Mouse (Mus musculus) stomach, embryonic 14.5 days (tissue): ENCODE results near the gene Dph1. TPM values are rescaled to one million over a fixed set of nuclear protein-coding genes. Genes with fewer than 3 reads are reported as not detected.

Source experiments
- ATAC-seq: fragments of 200-750 bp; cut with Nextera tagmentation; 2 replicates; pipeline ENCODE4 v1.8.0; 2017; ENCODE audit warnings: low read depth, moderate TSS enrichment; ENCODE audit not compliant: insufficient number of reproducible peaks, insufficient read depth, low FRiP score
- H3K27ac ChIP-seq: fragments of 300-500 bp; sonication (generic); 2 replicates; pipeline ENCODE4 v1.5.1; 2014; ENCODE audit warnings: mild to moderate bottlenecking, low read length, moderate library complexity, mixed read lengths
- H3K27me3 ChIP-seq: fragments of 300-500 bp; sonication (generic); 2 replicates; pipeline ENCODE4 v1.6.1; 2014; ENCODE audit warnings: low read length, control low read depth, mixed read lengths; ENCODE audit not compliant: control insufficient read depth, insufficient read depth
- H3K36me3 ChIP-seq: fragments of 300-500 bp; sonication (generic); 2 replicates; pipeline ENCODE4 v1.6.1; 2014; ENCODE audit warnings: mild to moderate bottlenecking, control low read depth, low read length, moderate library complexity, mixed read lengths; ENCODE audit not compliant: control insufficient read depth, insufficient read depth
- H3K4me1 ChIP-seq: fragments of 300-500 bp; sonication (generic); 2 replicates; pipeline ENCODE4 v1.6.1; 2014; ENCODE audit warnings: low read length, control low read depth, mixed read lengths; ENCODE audit not compliant: control insufficient read depth, insufficient read depth
- H3K4me2 ChIP-seq: fragments of 300-500 bp; sonication (generic); replicated peaks from 2 replicates; pipeline ENCODE4 v1.6.1; 2014; ENCODE audit warnings: low read depth, low read length, control low read depth
- H3K4me3 ChIP-seq: fragments of 300-500 bp; sonication (generic); 2 replicates; pipeline ENCODE4 v1.5.1; 2014; ENCODE audit warnings: low read depth, low read length, control low read depth
- H3K9ac ChIP-seq: fragments of 300-500 bp; sonication (generic); replicated peaks from 2 replicates; pipeline ENCODE4 v1.6.1; 2014; ENCODE audit warnings: low read depth, mild to moderate bottlenecking, control low read depth, low read length, moderate library complexity, mixed read lengths
- H3K9me3 ChIP-seq: fragments of 300-500 bp; sonication (generic); 2 replicates; pipeline ENCODE4 v1.6.1; 2016; ENCODE audit warnings: low read depth, low read length, control low read depth; ENCODE audit not compliant: control insufficient read depth
- WGBS: fragments of 180-500 bp; shearing (Covaris S2); extraction: QIAGEN DNeasy Blood & Tissue Kit; methylation state at CpG from one replicate; pipeline ENCODE4 v1.1.7; 2014; 5-methylcytosine and 5-hydroxymethylcytosine counted together
- polyA plus RNA-seq: library from polyadenylated mRNA; unstranded; fragments of >200 nt; fragmentation: Nextera tagmentation; extraction: Ambion mirVana; gene quantifications from 2 replicates; pipeline ENCODE4 v1.2.1, GENCODE M21; 2014

Gene Dph1
- polyA plus RNA-seq, 1 experiment from 2014 or later: 20.5 TPM

DNA sequence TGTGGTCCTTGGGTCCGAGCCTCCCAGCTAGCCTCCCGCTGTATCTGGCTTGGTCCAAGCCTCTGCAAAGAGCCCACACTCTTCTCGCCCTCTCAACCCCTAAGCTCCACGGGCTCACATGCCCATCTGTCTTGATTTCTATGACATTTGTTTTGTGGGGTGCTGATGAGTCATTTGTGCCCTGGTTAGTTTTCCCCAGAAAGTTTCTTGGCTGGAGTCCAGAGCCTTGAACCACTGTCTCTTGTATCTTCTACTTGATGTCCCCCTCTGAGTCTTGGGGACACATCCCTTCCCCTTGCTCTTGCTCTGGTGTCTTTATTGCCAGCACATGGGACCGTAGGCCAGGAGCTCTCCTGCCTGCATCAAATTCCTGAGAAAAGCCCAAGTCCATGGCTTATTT lies 8.9 kb upstream of the Dph1 start:
- Histone ChIP-seq H3K9me3 (no peaks in the 10 kb centered on the region), H3K9ac (no peak overlapping the region), H3K27me3 (peaks cover 17% of the 10 kb centered on the region), H3K36me3 (no peaks in the 10 kb centered on the region), H3K4me3 (no peak overlapping the region), H3K4me2 (no peak overlapping the region), H3K4me1 (peaks cover 11% of the 10 kb centered on the region), H3K27ac (no peak overlapping the region)
- ATAC-seq: no peak
- 58% methylated on average over 5 of the region's 5 CpGs for WGBS

- H3K36me3 ChIP-seq: no peaks in the 10 kb centered on the region
- no peak overlapping the region for H3K4me2 ChIP-seq
- WGBS: 81% methylated on average over 4 of the region's 4 CpGs
- ATAC-seq: no peak
- H3K9ac ChIP-seq: no peak overlapping the region
- no peak overlapping the region for H3K4me3 ChIP-seq
- no peaks in the 10 kb centered on the region for H3K9me3 ChIP-seq
- peaks cover 28% of the 10 kb centered on the region for H3K27me3 ChIP-seq
- peaks cover 21% of the 10 kb centered on the region for H3K4me1 ChIP-seq
- no peak overlapping the region for H3K27ac ChIP-seq
Measured at GRCm38 (mm10) chr11:75198792-75199191, 7.8 kb upstream of the Dph1 start.

DNA sequence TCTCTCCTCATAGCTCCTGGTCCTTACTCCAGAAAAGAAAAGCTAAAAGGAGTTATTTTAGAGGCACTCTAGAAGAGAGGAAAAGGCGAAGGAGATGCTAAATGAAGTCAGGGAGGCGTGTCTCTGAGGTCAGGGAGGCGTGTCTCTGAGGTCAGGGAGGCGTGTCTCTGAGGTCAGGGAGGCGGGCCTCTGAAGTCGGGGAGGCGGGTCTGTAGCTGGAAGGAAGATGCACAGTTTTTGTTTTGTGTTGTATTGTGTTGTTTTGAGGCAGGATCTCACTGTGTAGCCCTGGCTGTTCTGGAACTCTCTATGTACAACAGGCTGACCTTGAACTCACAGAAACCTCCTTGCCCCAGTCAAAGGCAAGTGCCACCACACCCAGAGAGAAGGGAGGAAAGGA lies 6.9 kb upstream of the Dph1 start:
- no peak overlapping the region for H3K27ac ChIP-seq
- H3K36me3 ChIP-seq: no peaks in the 10 kb centered on the region
- 38% methylated on average over 7 of the region's 7 CpGs for WGBS
- H3K4me2 ChIP-seq: no peak overlapping the region
- H3K4me1 ChIP-seq: peaks cover 26% of the 10 kb centered on the region
- no peaks in the 10 kb centered on the region for H3K9me3 ChIP-seq
- H3K9ac ChIP-seq: no peak overlapping the region
- no peak for ATAC-seq
- H3K4me3 ChIP-seq: no peak overlapping the region
- peaks cover 29% of the 10 kb centered on the region for H3K27me3 ChIP-seq

- peaks cover 29% of the 10 kb centered on the region for H3K27me3 ChIP-seq
- H3K9me3 ChIP-seq: no peaks in the 10 kb centered on the region
- peaks cover 22% of the 10 kb centered on the region; the same call in 1 of the 2 replicates for H3K4me1 ChIP-seq
- 66% methylated on average over 6 of the region's 6 CpGs for whole genome bisulfite sequencing
- H3K4me2 ChIP-seq: no peak overlapping the region
- H3K27ac ChIP-seq: no peak overlapping the region
- no peaks in the 10 kb centered on the region for H3K36me3 ChIP-seq
- no peak overlapping the region for H3K9ac ChIP-seq
- H3K4me3 ChIP-seq: no peak overlapping the region
- ATAC-seq: no peak
Measured at GRCm38 (mm10) chr11:75196131-75196530, 5.1 kb upstream of the Dph1 start.

- Histone ChIP-seq H3K4me2 (peak overlapping the region; percentile 87), H3K27me3 (peaks cover 29% of the 10 kb centered on the region), H3K4me3 (peak overlapping the region; percentile 48), H3K9ac (no peak overlapping the region; the same call in 1 of the 2 replicates), H3K4me1 (peaks cover 22% of the 10 kb centered on the region; the same call in 1 of the 2 replicates), H3K36me3 (no peaks in the 10 kb centered on the region), H3K9me3 (no peaks in the 10 kb centered on the region), H3K27ac (no peak overlapping the region)
- ATAC-seq: no peak
- WGBS: under 1% methylated on average over 39 of the region's 39 CpGs
Measured at GRCm38 (mm10) chr11:75194850-75195461, 3.9 kb upstream of the Dph1 start.

DNA sequence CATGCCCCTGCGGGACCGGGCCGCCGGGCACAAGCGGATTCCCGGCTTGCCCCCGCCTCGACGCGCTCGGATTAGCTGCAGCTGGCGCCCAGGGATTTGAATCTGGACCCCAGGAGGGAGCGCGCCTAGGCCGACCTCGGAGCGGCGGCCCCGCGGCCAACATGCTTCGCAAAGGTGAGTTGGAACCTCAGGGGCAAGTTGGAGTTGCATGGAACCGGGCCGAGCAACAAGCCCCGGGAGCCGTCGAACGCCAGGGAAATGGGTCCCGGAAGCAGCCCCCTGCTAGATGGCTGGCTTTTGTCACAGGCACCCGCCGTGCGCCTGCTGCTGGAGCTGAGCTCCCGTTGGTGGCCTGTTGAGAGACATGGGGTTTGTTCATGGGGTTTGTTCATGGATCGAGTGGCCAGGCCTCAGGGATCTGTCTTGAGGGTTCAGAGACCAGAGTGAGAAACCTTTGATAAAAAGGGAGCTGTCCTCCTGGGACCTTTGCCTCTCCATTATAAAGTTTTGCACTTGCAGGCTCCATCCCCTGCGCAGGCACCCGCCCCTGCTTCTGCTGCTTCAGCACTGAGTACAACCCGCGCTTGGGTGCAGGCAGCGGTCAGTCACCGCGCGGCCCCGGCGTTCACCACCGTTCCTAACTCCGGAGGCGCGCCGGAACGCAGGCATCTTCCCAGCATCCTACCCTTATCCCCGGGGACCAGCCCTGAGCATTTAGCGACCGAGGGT lies 3.2 kb upstream of the Dph1 start:
- H3K4me1 ChIP-seq: peaks cover 24% of the 10 kb centered on the region
- H3K4me3 ChIP-seq: peak overlapping the region; percentile 48
- under 1% methylated on average over 52 of the region's 52 CpGs for WGBS
- no peak overlapping the region for H3K27ac ChIP-seq
- H3K9ac ChIP-seq: no peak overlapping the region; the same call in 1 of the 2 replicates
- no peak for ATAC-seq
- H3K4me2 ChIP-seq: peak overlapping the region; percentile 87
- no peaks in the 10 kb centered on the region for H3K36me3 ChIP-seq
- H3K9me3 ChIP-seq: no peaks in the 10 kb centered on the region
- H3K27me3 ChIP-seq: peaks cover 29% of the 10 kb centered on the region

DNA sequence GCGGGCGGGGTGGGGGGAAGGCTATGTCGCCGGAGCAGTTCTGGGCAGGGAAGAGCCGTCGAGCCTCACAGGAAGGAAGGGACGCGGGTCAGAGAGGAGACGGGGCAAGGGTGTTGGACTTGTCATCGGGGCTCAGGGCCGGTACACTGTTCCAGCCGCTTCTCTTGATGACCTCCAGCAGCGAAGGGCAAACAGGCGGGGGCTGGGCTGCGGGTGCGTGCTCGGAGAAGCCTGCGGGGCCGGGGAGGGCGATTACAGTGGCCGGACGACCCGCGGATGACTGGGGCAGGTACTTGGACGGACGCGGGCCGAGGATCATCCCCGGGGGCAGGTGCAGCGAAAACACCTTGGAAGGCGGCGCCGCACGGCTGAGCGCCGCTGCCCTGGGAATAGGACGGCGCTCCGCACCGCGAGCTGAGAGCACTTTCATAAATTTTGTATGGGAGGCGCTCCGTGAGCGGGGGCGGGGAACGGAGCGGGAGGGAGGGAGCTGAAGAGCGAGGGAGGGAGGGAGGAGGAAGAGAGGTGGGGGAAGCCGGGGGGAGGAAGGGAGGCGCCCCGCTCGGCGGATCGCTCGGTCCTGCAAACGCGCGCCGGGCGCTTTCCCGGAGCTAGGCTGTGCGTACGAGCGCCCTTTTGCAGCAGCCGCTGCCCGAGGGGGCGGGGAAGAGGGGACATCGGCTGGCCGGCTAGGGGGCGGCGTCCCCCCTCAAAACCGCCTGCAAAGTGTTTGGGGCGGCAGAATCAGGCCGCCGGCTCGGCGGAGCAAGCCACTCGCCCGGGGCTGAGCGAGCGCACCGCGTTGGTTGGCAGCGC lies 2.4 kb upstream of the Dph1 start, which contains the start of gene Rtn4rl1:
Rtn4rl1 (plus strand) TSS at position 528 of the 816 bp plus-strand sequence.
- Histone ChIP-seq H3K27ac (no peak within 1 kb of the TSS), H3K27me3 (peaks cover 29% of the 10 kb centered on the region), H3K4me2 (peak within 1 kb of the TSS; percentile 87), H3K9ac (no peak within 1 kb of the TSS; the same call in 1 of the 2 replicates), H3K36me3 (no peaks in the 10 kb centered on the region), H3K4me1 (peaks cover 26% of the 10 kb centered on the region), H3K9me3 (no peaks in the 10 kb centered on the region), H3K4me3 (peak within 1 kb of the TSS; percentile 48)
- WGBS: 1% methylated on average over 80 of the region's 84 CpGs
- ATAC-seq: 0 out of 2 replicates have a peak, but pooled peaks have one; percentile 5
